Mouse (Mus musculus): Measurements from ENCODE around the gene Gtsf1l.
"Not testable (repeated sequence)": the region's sequence is repeated elsewhere in the genome, so short reads cannot be mapped to it uniquely, and the experiment has no call there.

Gtsf1l gene

GRCm38 (mm10) chr2:163086561-163086960 lies 1.1 kb downstream of the Gtsf1l start:
- no peak for DNase-seq (ENCODE audit: low spot score)

GRCm38 (mm10) chr2:163085047-163085446 lies 2.6 kb downstream of the Gtsf1l start:
- DNase-seq (ENCODE audit: low spot score): no peak

- no peak for DNase-seq (ENCODE audit: low spot score)
Observed at GRCm38 (mm10) chr2:163084519-163084918, 3.1 kb downstream of the Gtsf1l start.

- DNase-seq (ENCODE audit: low spot score): no peak
Observed at GRCm38 (mm10) chr2:163082591-163082990, 5.1 kb downstream of the Gtsf1l start.

GRCm38 (mm10) chr2:163079041-163079440 lies 8.6 kb downstream of the Gtsf1l start:
- DNase-seq (ENCODE audit: low spot score): no peak

- DNase-seq (ENCODE audit: low spot score): no peak
Observed at GRCm38 (mm10) chr2:163075234-163075633, 12.4 kb downstream of the Gtsf1l start.

- DNase-seq (ENCODE audit: low spot score): no peak
Observed at GRCm38 (mm10) chr2:163074808-163075207, 12.8 kb downstream of the Gtsf1l start.

GRCm38 (mm10) chr2:163074006-163074405 lies 13.6 kb downstream of the Gtsf1l start:
- DNase-seq (ENCODE audit: low spot score): no peak

GRCm38 (mm10) chr2:163073023-163073757 lies 14.5 kb downstream of the Gtsf1l start:
- DNase-seq (ENCODE audit: low spot score): no peak

- no peak for DNase-seq (ENCODE audit: low spot score)
Observed at GRCm38 (mm10) chr2:163071590-163071989, 16.1 kb downstream of the Gtsf1l start.

- DNase-seq (ENCODE audit: low spot score): no peak
Observed at GRCm38 (mm10) chr2:163070213-163070612, 17.4 kb downstream of the Gtsf1l start.

- no peak for DNase-seq (ENCODE audit: low spot score)
Observed at GRCm38 (mm10) chr2:163067233-163067632, 20.4 kb downstream of the Gtsf1l start.

GRCm38 (mm10) chr2:163066326-163066725 lies 21.3 kb downstream of the Gtsf1l start:
- no peak for DNase-seq (ENCODE audit: low spot score)

GRCm38 (mm10) chr2:163062119-163062508 lies 25.5 kb downstream of the Gtsf1l start:
- DNase-seq (ENCODE audit: low spot score): no peak

- no peak for DNase-seq (ENCODE audit: low spot score)
Observed at GRCm38 (mm10) chr2:163061203-163062118, 26.2 kb downstream of the Gtsf1l start.

- DNase-seq (ENCODE audit: low spot score): no peak
Observed at GRCm38 (mm10) chr2:163060630-163061029, 27.0 kb downstream of the Gtsf1l start.

- DNase-seq (ENCODE audit: low spot score): not testable (repeated sequence)
Observed at GRCm38 (mm10) chr2:163058981-163059380, 28.7 kb downstream of the Gtsf1l start.

GRCm38 (mm10) chr2:163056584-163056983 lies 31.1 kb downstream of the Gtsf1l start:
- no peak for DNase-seq (ENCODE audit: low spot score)

- no peak for DNase-seq (ENCODE audit: low spot score)
Observed at GRCm38 (mm10) chr2:163055715-163056114, 31.9 kb downstream of the Gtsf1l start.

- no peak for DNase-seq (ENCODE audit: low spot score)
Observed at GRCm38 (mm10) chr2:163054891-163055494, 32.7 kb downstream of the Gtsf1l start.

- peak; percentile 94 for DNase-seq (ENCODE audit: low spot score)
Observed at GRCm38 (mm10) chr2:163054335-163054840, 33.3 kb downstream of the Gtsf1l start, which contains the start of gene Mybl2. TSS of gene Mybl2 (plus strand) at chr2:163054687.

GRCm38 (mm10) chr2:163052826-163053225 lies 34.8 kb downstream of the Gtsf1l start:
- no peak for DNase-seq (ENCODE audit: low spot score)

Data from lung, postnatal 25 days (tissue).